Mouse (Mus musculus): Measurements from ENCODE around the gene Atg14.

Gene Atg14

DNA sequence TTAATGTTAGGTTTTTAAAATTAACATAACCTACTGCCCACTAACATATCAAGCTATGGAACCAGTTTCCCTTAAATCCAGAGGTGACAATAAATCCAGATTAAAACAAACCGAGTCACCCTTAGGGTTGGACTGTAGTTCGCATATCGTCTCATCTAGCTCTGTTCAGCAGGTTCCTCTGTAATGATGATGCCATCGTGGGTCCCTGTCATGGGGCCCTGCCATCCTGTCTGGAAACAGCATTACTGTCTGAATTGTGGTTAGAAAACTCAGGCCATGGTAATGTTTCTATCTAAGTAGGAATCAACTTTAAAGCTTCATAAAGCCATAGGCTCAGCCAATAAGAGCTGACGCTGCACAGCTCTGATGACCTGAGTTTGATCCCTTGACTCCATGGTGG lies 71.8 kb downstream of the Atg14 start:
- no peak for DNase-seq

GRCm38 (mm10) chr14:47497166-47497565 lies 73.3 kb downstream of the Atg14 start:
- no peak for DNase-seq

DNA sequence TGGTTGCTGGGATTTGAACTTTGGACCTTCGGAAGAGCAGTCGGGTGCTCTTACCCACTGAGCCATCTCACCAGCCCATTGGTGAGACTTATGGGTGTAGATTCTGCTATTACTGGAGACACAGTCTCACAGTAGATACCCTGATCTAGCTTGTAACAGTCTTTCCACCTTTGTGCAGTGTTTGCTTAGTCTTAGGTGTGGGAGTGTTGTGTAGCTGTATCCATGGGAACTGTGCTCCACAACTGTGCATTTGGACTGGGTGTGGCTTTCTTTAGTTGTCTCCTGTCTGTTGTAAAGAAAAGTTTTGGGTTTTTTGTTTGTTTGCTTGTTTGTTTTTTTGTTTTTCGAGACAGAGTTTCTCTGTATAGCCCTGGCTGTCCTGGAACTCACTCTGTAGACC lies 74.5 kb downstream of the Atg14 start:
- no peak for DNase-seq

GRCm38 (mm10) chr14:47493592-47494361 lies 76.7 kb downstream of the Atg14 start:
- DNase-seq, result no peak
